Mouse (Mus musculus) cerebellum, adult 2 months (tissue): Measurements from ENCODE around the gene Alg1.

Experiments
- CTCF ChIP-seq: fragments of 200-500 bp; IDR thresholded peaks from 2 replicates; pipeline ENCODE4 v1.5.1; 2011; ENCODE audit warnings: low read depth, mild to moderate bottlenecking, control low read depth, low read length, moderate library complexity, borderline replicate concordance; ENCODE audit not compliant: insufficient read depth
- POLR2A ChIP-seq: fragments of 200-500 bp; IDR thresholded peaks from 2 replicates; pipeline ENCODE4 v1.6.1; 2011; ENCODE audit warnings: low read length, control low read depth, borderline replicate concordance; ENCODE audit not compliant: insufficient read depth

GRCm38 (mm10) chr16:5252260-5252659 lies 18.8 kb downstream of the Alg1 start:
- no peak for TF ChIP-seq CTCF
- TF ChIP-seq POLR2A = no peak
